Mouse (Mus musculus) stomach, embryonic 16.5 days (tissue): ENCODE data around the gene Tuba3b. TPM values are rescaled to one million over a fixed set of nuclear protein-coding genes. Genes with fewer than 3 reads are reported as not detected.

Source experiments
- ATAC-seq: fragments of 200-750 bp; cut with Nextera tagmentation; 2 replicates; pipeline ENCODE4 v1.8.0; 2017; ENCODE audit warnings: moderate number of reproducible peaks, moderate TSS enrichment; ENCODE audit not compliant: insufficient read depth, low FRiP score
- H3K27ac ChIP-seq: fragments of 300-500 bp; sonication (generic); 2 replicates; pipeline ENCODE4 v1.5.1; 2014; ENCODE audit warnings: low read length
- H3K27me3 ChIP-seq: fragments of 300-500 bp; sonication (generic); 2 replicates; pipeline ENCODE4 v1.6.1; 2014; ENCODE audit warnings: low read length, control low read depth, mixed read lengths; ENCODE audit not compliant: control insufficient read depth, insufficient read depth
- H3K36me3 ChIP-seq: fragments of 300-500 bp; sonication (generic); 2 replicates; pipeline ENCODE4 v1.6.1; 2014; ENCODE audit warnings: low read length; ENCODE audit not compliant: control insufficient read depth, insufficient read depth
- H3K4me1 ChIP-seq: fragments of 300-500 bp; sonication (generic); 2 replicates; pipeline ENCODE4 v1.6.1; 2014; ENCODE audit warnings: low read length, control low read depth, mixed read lengths; ENCODE audit not compliant: control insufficient read depth, insufficient read depth
- H3K4me2 ChIP-seq: fragments of 300-500 bp; sonication (generic); 2 replicates; pipeline ENCODE4 v1.6.1; 2014; ENCODE audit warnings: low read depth, low read length, mixed read lengths
- H3K4me3 ChIP-seq: fragments of 300-500 bp; sonication (generic); replicated peaks from 2 replicates; pipeline ENCODE4 v1.5.1; 2014; ENCODE audit warnings: mild to moderate bottlenecking, low read length
- H3K9ac ChIP-seq: fragments of 300-500 bp; sonication (generic); 2 replicates; pipeline ENCODE4 v1.6.1; 2014; ENCODE audit warnings: low read length
- H3K9me3 ChIP-seq: fragments of 300-500 bp; sonication (generic); replicated peaks from 2 replicates; pipeline ENCODE4 v1.6.1; 2016; ENCODE audit warnings: low read length, control low read depth; ENCODE audit not compliant: control insufficient read depth
- WGBS: fragments of 180-500 bp; shearing (Covaris S2); extraction: QIAGEN DNeasy Blood & Tissue Kit; methylation state at CpG from one replicate; pipeline ENCODE4 v1.1.7; 2014; 5-methylcytosine and 5-hydroxymethylcytosine counted together
- polyA plus RNA-seq: library from polyadenylated mRNA; unstranded; fragments of >200 nt; fragmentation: Nextera tagmentation; extraction: Ambion mirVana; gene quantifications from 2 replicates; pipeline ENCODE4 v1.2.1, GENCODE M21; 2015

The Tuba3b gene
- polyA plus RNA-seq, 1 experiment from 2014 or later: not detected

DNA sequence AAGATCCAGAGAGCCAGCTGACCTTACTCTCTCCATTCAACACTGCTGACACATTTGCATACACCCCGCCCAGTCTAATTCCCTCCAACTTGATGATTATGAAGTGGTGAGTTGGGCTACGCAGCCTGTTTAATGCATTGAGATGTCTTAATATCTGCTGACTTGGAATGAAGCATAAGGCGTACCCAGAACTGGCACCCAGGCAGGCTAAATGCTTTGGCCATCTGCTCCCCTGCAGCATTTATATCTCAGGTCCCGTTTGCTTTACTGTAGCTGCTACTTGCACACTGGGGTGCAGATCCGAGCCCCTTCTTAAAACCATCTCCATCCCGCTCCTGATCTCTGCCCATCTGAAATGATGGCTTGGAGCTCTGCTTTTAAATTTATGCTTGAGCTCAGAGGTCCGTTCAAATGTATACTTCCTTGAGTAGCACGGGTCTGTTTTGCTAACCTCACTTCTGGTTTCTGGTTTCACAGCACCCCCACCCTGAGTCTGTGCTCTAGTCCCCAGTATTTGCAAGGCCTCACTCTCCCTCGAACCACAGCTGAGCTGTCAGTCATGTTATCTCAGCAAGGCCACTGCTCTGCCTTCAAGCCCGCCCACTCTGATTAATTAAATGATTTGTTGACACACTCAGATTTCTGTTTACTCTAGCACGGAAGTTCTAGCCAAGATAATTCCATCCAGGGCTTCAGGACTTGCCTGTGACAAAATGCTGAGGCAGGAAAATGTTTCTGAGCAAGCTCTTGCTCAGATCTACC lies 16.6 kb upstream of the Tuba3b start:
- H3K27ac ChIP-seq: peak overlapping the region; percentile 72
- H3K4me2 ChIP-seq: peak overlapping the region; percentile 3; the same call in 1 of the 2 replicates

DNA sequence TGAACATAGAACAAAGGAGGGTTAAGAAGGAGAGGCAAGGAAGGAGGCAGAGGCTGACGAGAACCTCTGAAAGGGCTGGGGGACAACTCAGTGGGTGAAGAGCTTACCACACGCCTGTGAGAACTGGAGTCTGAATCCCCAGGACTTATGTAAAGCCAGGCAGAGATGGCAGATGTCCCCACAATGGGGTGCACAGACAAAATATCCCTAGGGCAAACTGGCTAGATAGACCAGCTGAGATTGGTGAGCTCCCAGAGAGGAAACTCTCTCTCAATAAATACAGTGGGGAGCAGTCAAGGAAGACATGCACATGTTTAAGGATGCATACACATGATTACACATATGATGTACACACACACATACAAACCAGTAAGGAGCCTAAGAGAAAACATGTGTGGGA lies 11.4 kb upstream of the Tuba3b start:
- H3K27ac ChIP-seq: no peak overlapping the region
- no peak overlapping the region for H3K4me2 ChIP-seq
- H3K4me3 ChIP-seq: no peak overlapping the region
- no peak for ATAC-seq
- H3K36me3 ChIP-seq: no peaks in the 10 kb centered on the region
- WGBS: 40% methylated on average over 2 of the region's 2 CpGs
- no peaks in the 10 kb centered on the region for H3K27me3 ChIP-seq
- 0 out of 2 replicates have a peak, but pooled peaks cover 6% of the 10 kb centered on the region for H3K4me1 ChIP-seq
- no peak overlapping the region for H3K9ac ChIP-seq
- 0 out of 2 replicates have a peak, but pooled peaks cover 3% of the 10 kb centered on the region for H3K9me3 ChIP-seq

More for the DNA sequence above, 16.6 kb upstream of the Tuba3b start:
- Histone ChIP-seq H3K4me1 (peaks cover 11% of the 10 kb centered on the region), H3K27me3 (no peaks in the 10 kb centered on the region; the same call in 1 of the 2 replicates), H3K9me3 (0 out of 2 replicates have a peak, but pooled peaks cover 3% of the 10 kb centered on the region), H3K9ac (no peak overlapping the region), H3K4me3 (no peak overlapping the region), H3K36me3 (no peaks in the 10 kb centered on the region)
- ATAC-seq: peak; percentile 89
- 38% methylated on average over 11 of the region's 11 CpGs for WGBS

DNA sequence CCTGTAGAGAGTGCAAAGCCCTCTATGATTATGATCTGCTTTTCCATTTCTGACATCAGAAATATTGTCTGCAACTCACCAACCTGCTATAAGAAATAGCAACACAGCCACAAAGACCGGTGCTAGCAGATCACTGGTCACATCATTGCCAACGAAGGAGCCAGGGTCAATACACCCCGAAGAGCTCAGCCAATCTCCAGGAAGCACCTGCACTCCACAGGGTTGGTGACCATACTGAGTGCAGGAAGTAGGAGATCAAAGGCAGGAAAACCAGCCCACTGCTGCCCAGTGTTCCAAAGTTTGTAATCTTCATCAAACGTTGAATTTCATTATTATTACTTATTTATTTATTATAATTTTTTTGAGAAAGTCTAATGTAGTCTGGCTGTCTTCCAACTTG lies 10.9 kb upstream of the Tuba3b start:
- 0 out of 2 replicates have a peak, but pooled peaks cover 4% of the 10 kb centered on the region for H3K4me1 ChIP-seq
- H3K9ac ChIP-seq: no peak overlapping the region
- no peaks in the 10 kb centered on the region for H3K36me3 ChIP-seq
- no peaks in the 10 kb centered on the region for H3K27me3 ChIP-seq
- ATAC-seq: no peak
- H3K27ac ChIP-seq: no peak overlapping the region
- no peak overlapping the region for H3K4me2 ChIP-seq
- H3K4me3 ChIP-seq: no peak overlapping the region
- H3K9me3 ChIP-seq: 0 out of 2 replicates have a peak, but pooled peaks cover 3% of the 10 kb centered on the region
- WGBS: 64% methylated on average over 4 of the region's 4 CpGs

GRCm38 (mm10) chr6:145605203-145605602 lies 10.4 kb upstream of the Tuba3b start:
- Histone ChIP-seq H3K4me1 (0 out of 2 replicates have a peak, but pooled peaks cover 4% of the 10 kb centered on the region), H3K9ac (no peak overlapping the region), H3K9me3 (0 out of 2 replicates have a peak, but pooled peaks cover 3% of the 10 kb centered on the region), H3K27ac (no peak overlapping the region), H3K36me3 (no peaks in the 10 kb centered on the region), H3K4me3 (no peak overlapping the region), H3K27me3 (no peaks in the 10 kb centered on the region), H3K4me2 (no peak overlapping the region)
- 61% methylated on average over 3 of the region's 3 CpGs for WGBS
- ATAC-seq: no peak

DNA sequence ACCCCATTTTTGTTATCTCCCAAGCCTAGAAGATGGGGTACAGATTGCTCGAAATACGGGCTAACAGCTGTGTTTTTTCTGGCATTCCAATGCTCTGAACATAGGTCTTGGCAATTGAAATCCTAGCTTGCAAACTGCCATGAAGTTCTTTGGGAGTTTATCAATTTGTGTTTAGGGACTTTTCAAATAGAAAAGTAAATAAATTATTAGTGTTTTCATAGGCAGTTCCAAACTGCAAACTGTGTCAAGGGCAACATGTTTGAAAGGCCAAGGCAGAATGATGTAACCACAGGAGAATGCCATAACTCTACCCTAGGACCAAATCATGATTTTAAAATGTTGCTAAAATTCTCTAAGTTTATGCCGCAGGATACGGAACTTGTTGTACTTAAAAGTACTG lies 7.8 kb upstream of the Tuba3b start:
- Histone ChIP-seq H3K4me1 (0 out of 2 replicates have a peak, but pooled peaks cover 4% of the 10 kb centered on the region), H3K27ac (no peak overlapping the region), H3K9ac (no peak overlapping the region), H3K9me3 (no peaks in the 10 kb centered on the region), H3K4me3 (no peak overlapping the region), H3K36me3 (no peaks in the 10 kb centered on the region), H3K4me2 (no peak overlapping the region), H3K27me3 (no peaks in the 10 kb centered on the region)
- ATAC-seq: no peak
- WGBS: 57% methylated on average over 4 of the region's 4 CpGs

DNA sequence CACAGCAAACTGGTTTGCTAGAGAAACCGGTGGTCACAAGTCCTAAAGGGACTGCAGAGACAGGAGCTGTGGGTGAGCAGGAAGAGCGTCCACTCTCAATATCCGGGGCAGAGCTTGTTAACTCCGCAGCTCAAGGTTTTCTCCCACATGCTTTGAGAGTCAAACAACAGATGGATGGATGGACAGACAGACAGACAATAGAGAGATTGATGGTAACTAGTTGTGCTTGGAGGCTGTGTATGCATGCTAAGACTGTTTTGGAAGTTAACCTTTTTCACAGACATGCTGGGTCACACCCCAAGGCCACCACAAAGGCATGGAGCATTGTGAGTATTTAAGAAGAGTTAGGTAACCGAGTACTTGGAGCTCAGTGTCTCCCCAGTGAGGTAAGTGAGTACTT lies 6.9 kb upstream of the Tuba3b start:
- Histone ChIP-seq H3K4me1 (0 out of 2 replicates have a peak, but pooled peaks cover 4% of the 10 kb centered on the region), H3K27me3 (no peaks in the 10 kb centered on the region), H3K36me3 (no peaks in the 10 kb centered on the region), H3K27ac (no peak overlapping the region), H3K9me3 (no peaks in the 10 kb centered on the region), H3K4me2 (no peak overlapping the region), H3K9ac (no peak overlapping the region), H3K4me3 (no peak overlapping the region)
- no peak for ATAC-seq
- 87% methylated on average over 5 of the region's 5 CpGs for WGBS

DNA sequence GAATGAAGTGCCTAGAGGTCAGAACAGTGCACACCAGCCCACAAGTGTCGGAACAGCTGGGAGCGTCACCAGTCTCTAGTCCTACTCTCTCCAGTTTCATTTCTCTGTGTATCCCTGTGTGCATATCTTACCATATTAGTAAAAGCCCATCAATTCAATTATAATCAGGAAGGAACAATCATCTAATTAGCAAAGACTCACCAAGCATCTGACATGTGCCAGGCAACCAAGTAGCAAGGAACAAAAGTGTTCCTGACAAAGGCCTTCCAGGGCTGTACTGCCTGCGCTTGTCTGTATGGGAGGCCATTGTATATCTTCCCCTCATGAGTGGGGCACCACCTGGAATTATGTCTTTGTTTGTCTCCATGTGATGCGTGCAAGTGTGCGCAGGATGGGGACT lies 4.7 kb upstream of the Tuba3b start:
- WGBS: 86% methylated on average over 5 of the region's 5 CpGs
- H3K9me3 ChIP-seq: no peaks in the 10 kb centered on the region
- H3K27me3 ChIP-seq: no peaks in the 10 kb centered on the region
- no peak overlapping the region for H3K27ac ChIP-seq
- 0 out of 2 replicates have a peak, but pooled peaks cover 4% of the 10 kb centered on the region for H3K4me1 ChIP-seq
- H3K9ac ChIP-seq: no peak overlapping the region
- no peak for ATAC-seq
- H3K4me2 ChIP-seq: no peak overlapping the region
- H3K36me3 ChIP-seq: no peaks in the 10 kb centered on the region
- H3K4me3 ChIP-seq: no peak overlapping the region

- H3K27ac ChIP-seq: no peak overlapping the region
- H3K4me3 ChIP-seq: no peak overlapping the region
- 84% methylated on average over 3 of the region's 3 CpGs for WGBS
- no peaks in the 10 kb centered on the region for H3K27me3 ChIP-seq
- no peak overlapping the region for H3K4me2 ChIP-seq
- H3K9me3 ChIP-seq: no peaks in the 10 kb centered on the region
- 0 out of 2 replicates have a peak, but pooled peaks cover 4% of the 10 kb centered on the region for H3K4me1 ChIP-seq
- no peaks in the 10 kb centered on the region for H3K36me3 ChIP-seq
- ATAC-seq: no peak
- H3K9ac ChIP-seq: no peak overlapping the region
Observed at GRCm38 (mm10) chr6:145612611-145613010, 2.9 kb upstream of the Tuba3b start.

DNA sequence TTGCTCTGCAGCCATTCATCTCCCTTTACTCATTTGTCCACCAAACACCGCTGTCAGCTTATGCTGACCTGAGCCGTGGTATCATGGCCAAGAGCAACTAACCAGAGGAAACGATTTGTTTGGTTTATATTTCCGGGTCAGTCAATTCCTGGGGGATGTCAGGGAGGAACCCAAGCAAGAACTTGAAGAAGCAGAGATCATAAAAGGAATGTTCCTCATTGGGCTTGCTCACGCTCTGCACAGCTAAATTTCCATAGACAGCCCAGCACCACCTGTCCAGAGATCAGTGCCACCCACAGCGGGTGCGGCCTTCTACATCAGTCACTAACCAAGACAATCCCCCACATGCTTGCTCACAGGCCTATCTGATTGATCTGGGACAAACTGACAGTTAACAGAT lies 1.3 kb upstream of the Tuba3b start, which contains the start of gene Lmntd1:
TSS of gene Lmntd1 (minus strand) at position 101 of the 400 bp plus-strand sequence.
- no peaks in the 10 kb centered on the region for H3K9me3 ChIP-seq
- no peaks in the 10 kb centered on the region for H3K36me3 ChIP-seq
- WGBS: 59% methylated on average over 7 of the region's 7 CpGs
- no peak within 1 kb of the TSS for H3K4me2 ChIP-seq
- no peak within 1 kb of the TSS for H3K9ac ChIP-seq
- H3K4me1 ChIP-seq: no peaks in the 10 kb centered on the region
- no peak within 1 kb of the TSS for H3K4me3 ChIP-seq
- H3K27me3 ChIP-seq: no peaks in the 10 kb centered on the region
- no peak within 1 kb of the TSS for H3K27ac ChIP-seq
- ATAC-seq: no peak
